Comparison of ENCODE assay signal across 24 mouse cellular contexts in the genomic region with DNA sequence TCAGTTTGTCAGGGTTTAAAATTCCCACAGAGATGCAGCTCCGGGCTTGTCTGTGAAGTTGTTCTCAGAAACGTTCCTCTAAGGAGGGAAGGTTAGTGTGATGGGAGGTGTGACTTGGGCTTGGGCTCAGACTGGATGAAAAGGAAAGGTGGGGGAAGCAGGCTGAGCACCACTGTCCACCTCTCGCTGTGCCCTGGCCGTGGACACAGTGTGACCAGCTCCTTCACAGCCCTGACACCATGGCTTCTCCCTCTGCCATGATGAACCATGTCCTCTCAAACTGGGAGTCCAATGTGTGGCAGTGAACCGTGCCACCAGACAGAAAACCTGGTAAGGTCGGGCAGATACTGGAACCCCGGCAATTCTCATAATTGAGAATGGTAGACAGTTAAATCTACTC. TPM values are rescaled to one million over a fixed set of nuclear protein-coding genes. Genes with fewer than 3 reads are reported as not detected.
DNase-seq lines count a peak whose midpoint lies in the region; ATAC-seq and TF ChIP-seq lines count a peak whose summit lies in the region.
"Had no signal": no experiment of that assay in that cellular context is flagged by ENCODE, and none has a peak within 500 bp of the region (broad histone marks: within the 10 kb centered on the region; RNA-seq: fewer than 3 reads in every experiment).

No protein-coding gene starts in this region.

- no peak overlapping the region for H3K9ac ChIP-seq in heart, adult 2 months (ENCODE audit: low read depth, low read length)

- ATAC-seq in megakaryocyte, adult 5-6 weeks (ENCODE audit: poor library complexity, severe bottlenecking) = no peak
- ATAC-seq: activated CD4-positive, CD25-positive, alpha-beta regulatory T cell, adult 4 months; CD4-positive, CD25-positive, alpha-beta regulatory T cell, adult 4 months; Patski had no signal

- TF ChIP-seq POLR2A in heart, adult 2 months (IDR thresholded peaks at IDR 0.05; ENCODE audit: insufficient read depth, low read depth, low read length) = no peak

- WGBS in heart, adult 2 months = 76% methylated on average over 7 of the region's 7 CpGs
- WGBS in heart, embryonic 10.5 days = 81% methylated on average over 7 of the region's 7 CpGs

- H3K36me3 ChIP-seq in heart, adult 2 months (ENCODE audit: control insufficient read depth, insufficient read depth, low read length) = no peaks in the 10 kb centered on the region
- H3K36me3 ChIP-seq in heart, embryonic 10.5 days = no peaks in the 10 kb centered on the region
- no peaks in the 10 kb centered on the region for H3K36me3 ChIP-seq in megakaryocyte, embryonic 14.5 days (replicated peaks; ENCODE audit: low read length)

- H3K27me3 ChIP-seq in heart, adult 2 months (ENCODE audit: control insufficient read depth, insufficient read depth, low read length) = no peaks in the 10 kb centered on the region
- H3K27me3 ChIP-seq in heart, embryonic 10.5 days (ENCODE audit: insufficient read depth, poor library complexity, severe bottlenecking) = peaks cover 4% of the 10 kb centered on the region; the same call in 1 of the 2 replicates
- peaks cover 2% of the 10 kb centered on the region for H3K27me3 ChIP-seq in megakaryocyte, embryonic 14.5 days (replicated peaks)
- H3K27me3 ChIP-seq: CH12.LX had no signal

- no peak for TF ChIP-seq CTCF in heart, adult 2 months (IDR thresholded peaks at IDR 0.05)

- H3K79me2 ChIP-seq in heart, adult 2 months (replicated peaks; ENCODE audit: control insufficient read depth, insufficient read depth, low read length) = no peaks in the 10 kb centered on the region

- H3K4me3 ChIP-seq in heart, adult 2 months = no peak overlapping the region
- H3K4me3 ChIP-seq in heart, embryonic 10.5 days = no peak overlapping the region
- H3K4me3 ChIP-seq in megakaryocyte, embryonic 14.5 days (replicated peaks) = peak overlapping the region; percentile 31

- H3K27ac ChIP-seq in heart, adult 2 months = no peak overlapping the region
- no peak overlapping the region for H3K27ac ChIP-seq in heart, embryonic 10.5 days

- no peak for TF ChIP-seq EP300 in heart, adult 2 months (IDR thresholded peaks at IDR 0.05; ENCODE audit: insufficient read depth, low read depth, low read length)

- H3K9me3 ChIP-seq in heart, embryonic 10.5 days = no peaks in the 10 kb centered on the region
- H3K9me3 ChIP-seq in megakaryocyte, embryonic 14.5 days = no peaks in the 10 kb centered on the region
- H3K9me3 ChIP-seq: G1E had no signal

- intact Hi-C loops in heart, adult 2 months (cut with DNase I) = no loop called here

- DNase-seq in heart, adult 11 months = peak; percentile 69
- no peak for DNase-seq in heart, adult 2 months
- DNase-seq in heart, embryonic 10.5 days (ENCODE audit: low spot score) = peak; percentile 68
- no peak for DNase-seq in heart, adult 8-10 months (ENCODE audit: low spot score)
- DNase-seq in testis, postnatal 10 days (ENCODE audit: low spot score) = peak; percentile 19
- DNase-seq in testis, postnatal 14 days (ENCODE audit: low spot score) = no peak
- DNase-seq: adrenal gland, adult 2 months; adrenal gland, adult 8-10 months; adrenal gland, postnatal 10 days; adrenal gland, postnatal 14 days; adrenal gland, postnatal 25 days; adrenal gland, postnatal 36 days; B cell, adult 2 months; cerebellum, adult 11 months; cerebellum, adult 11-12 months had no signal

- H3K4me1 ChIP-seq in heart, adult 2 months (ENCODE audit: control insufficient read depth, insufficient read depth, low read length) = no peaks in the 10 kb centered on the region
- H3K4me1 ChIP-seq in heart, embryonic 10.5 days = no peaks in the 10 kb centered on the region
- peaks cover 43% of the 10 kb centered on the region for H3K4me1 ChIP-seq in megakaryocyte, embryonic 14.5 days

RNA-seq across cellular contexts. Expression of a gene that starts 6.1 kb away (rescaled TPM):
- total RNA-seq in heart, adult 2 months (2021) = under 1 TPM in 1 of 2 experiments, not detected in 1; 0.09 TPM
- polyA plus RNA-seq in heart, adult 2 months (2012; rRNA removed) = 0.20 and 0.72 TPM in 2 replicates
- polyA plus RNA-seq in heart, embryonic 10.5 days (2016; fragmentation: Nextera tagmentation; extraction: Ambion mirVana) = 0.15 and 0.70 TPM in 2 replicates
- total RNA-seq in heart, adult 8-10 months (2022) = under 1 TPM in 2 of 4 experiments, not detected in 2; 0.16 to 0.23 TPM
- not detected in 2 replicates for polyA plus RNA-seq in megakaryocyte, embryonic 14.5 days (2012; ENCODE audit: insufficient read depth, low replicate concordance)
- not detected in 2 replicates for total RNA-seq in megakaryocyte, adult 5-6 weeks (2015)
- total RNA-seq in megakaryocyte, adult 5-6 weeks (2017) = 0.29 TPM in 1 of 2 replicates, not detected in the other
- total RNA-seq: CH12.LX, MEL had no signal
- polyA plus RNA-seq: C2C12, G1E, Patski had no signal

Comparison
In these comparisons a context has a peak if more than half of its experiments do, and no peak if none do; other contexts are left out.
1. DNase-seq: peak in heart, adult 11 months (single experiment), heart, embryonic 10.5 days (single experiment) and testis, postnatal 10 days (single experiment); none in heart, adult 2 months (0 of 2), heart, adult 8-10 months (single experiment) and testis, postnatal 14 days (single experiment).